In the genomic region with DNA sequence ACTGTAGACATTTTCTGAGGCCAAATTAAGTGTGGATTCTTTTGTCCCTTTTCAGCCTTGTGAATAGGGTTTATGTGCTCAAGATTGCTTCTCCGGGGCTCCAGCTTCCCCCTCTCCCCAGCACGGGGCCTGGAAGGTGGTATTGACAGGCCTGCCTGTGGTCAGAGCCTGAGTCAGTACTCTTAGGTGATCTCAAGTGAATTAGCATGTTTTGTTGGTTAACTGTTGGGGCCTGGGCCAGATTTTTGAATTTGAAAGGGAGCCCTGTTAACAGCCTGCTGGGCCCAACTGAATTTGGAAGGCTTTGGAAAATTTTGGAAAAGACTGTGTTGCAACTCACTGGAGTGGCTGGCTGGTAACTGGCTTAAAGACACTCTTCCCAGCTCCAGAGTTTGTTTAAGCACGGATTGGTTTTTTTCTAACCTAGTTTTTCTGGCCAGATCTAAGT, we compare ENCODE assay signal across 8 mouse cellular contexts. TPM values are rescaled to one million over a fixed set of nuclear protein-coding genes. Genes with fewer than 3 reads are reported as not detected.
A peak's percentile ranks its signal among the peaks of the same experiment; 100 is the strongest.
DNase-seq lines count a peak whose midpoint lies in the region; ATAC-seq and TF ChIP-seq lines count a peak whose summit lies in the region.

No protein-coding gene starts in this region.

- ATAC-seq in limb, embryonic 14.5 days (ENCODE audit: low FRiP score, low read depth), result no peak
- ATAC-seq in midbrain, postnatal 0 days (ENCODE audit: low FRiP score), result no peak

- TF ChIP-seq CTCF in bone marrow macrophage, adult 2 months (IDR thresholded peaks at IDR 0.05; ENCODE audit: low read depth, low read length), result no peak
- TF ChIP-seq CTCF in midbrain, postnatal 0 days (IDR thresholded peaks at IDR 0.05), result no peak

- intact Hi-C loops in heart, postnatal 10 days (cut with DNase I), result loop anchor here (5.0 kb wide), 2 partner anchors 35 to 215 kb away; no protein-coding TSS in a partner anchor

- peaks cover 38% of the 10 kb centered on the region for H3K4me1 ChIP-seq in bone marrow macrophage, adult 2 months (ENCODE audit: control insufficient read depth, insufficient read depth, low read length)
- H3K4me1 ChIP-seq in forebrain, embryonic 10.5 days, result peaks cover 72% of the 10 kb centered on the region
- peaks cover 44% of the 10 kb centered on the region for H3K4me1 ChIP-seq in limb, embryonic 14.5 days (ENCODE audit: control insufficient read depth, insufficient read depth, low read length)
- H3K4me1 ChIP-seq in midbrain, postnatal 0 days (ENCODE audit: insufficient read depth, low read length), result peaks cover 22% of the 10 kb centered on the region; the same call in 1 of the 2 replicates

- DNase-seq in left cerebral cortex, adult 18-20 months (ENCODE audit: low spot score in 2 of 2), result peak; percentile 23 to 40
- no peak for DNase-seq in left cerebral cortex, adult 11 months (ENCODE audit: low spot score)
- peak; percentile 62 for DNase-seq in forebrain, embryonic 10.5 days (ENCODE audit: extremely low spot score, low spot score)
- DNase-seq in heart, postnatal 10 days, result peak; percentile 72 to 77
- DNase-seq in limb, embryonic 14.5 days (ENCODE audit: low spot score), result peak; percentile 61
- peak; percentile 50 for DNase-seq in midbrain, postnatal 0 days (ENCODE audit: low spot score)
- no peak for DNase-seq in spleen, postnatal 14 days (ENCODE audit: low spot score in 2 of 2)

- H3K4me2 ChIP-seq in limb, embryonic 14.5 days (replicated peaks; ENCODE audit: low read depth, low read length, severe bottlenecking), result peak overlapping the region; percentile 79
- peak overlapping the region; percentile 92 for H3K4me2 ChIP-seq in midbrain, postnatal 0 days (ENCODE audit: low read depth, low read length, poor library complexity, severe bottlenecking)

- peak overlapping the region; percentile 100 for H3K9ac ChIP-seq in limb, embryonic 14.5 days (ENCODE audit: low read depth, low read length, severe bottlenecking)
- peak overlapping the region; percentile 100 for H3K9ac ChIP-seq in midbrain, postnatal 0 days (replicated peaks; ENCODE audit: low read length, poor library complexity, severe bottlenecking)

- H3K36me3 ChIP-seq in forebrain, embryonic 10.5 days (replicated peaks), result peaks cover 41% of the 10 kb centered on the region
- peaks cover 27% of the 10 kb centered on the region for H3K36me3 ChIP-seq in limb, embryonic 14.5 days (ENCODE audit: control insufficient read depth, insufficient read depth, low read length)
- no peaks in the 10 kb centered on the region for H3K36me3 ChIP-seq in midbrain, postnatal 0 days (ENCODE audit: insufficient read depth, low read length)

- under 1% methylated on average over 3 of the region's 3 CpGs for WGBS in forebrain, embryonic 10.5 days
- 1% methylated on average over 3 of the region's 3 CpGs for WGBS in limb, embryonic 14.5 days
- WGBS in midbrain, postnatal 0 days, result 0% methylated on average over 3 of the region's 3 CpGs

- peak overlapping the region; percentile 89 for H3K4me3 ChIP-seq in bone marrow macrophage, adult 2 months (ENCODE audit: insufficient read depth, low read length)
- H3K4me3 ChIP-seq in forebrain, embryonic 10.5 days, result peak overlapping the region; percentile 91
- peak overlapping the region; percentile 98 for H3K4me3 ChIP-seq in limb, embryonic 14.5 days (replicated peaks; ENCODE audit: low read length)
- H3K4me3 ChIP-seq in midbrain, postnatal 0 days (ENCODE audit: low read depth, low read length), result peak overlapping the region; percentile 96

- H3K27me3 ChIP-seq in forebrain, embryonic 10.5 days (ENCODE audit: poor library complexity, severe bottlenecking), result peaks cover 20% of the 10 kb centered on the region
- no peaks in the 10 kb centered on the region for H3K27me3 ChIP-seq in limb, embryonic 14.5 days (ENCODE audit: control insufficient read depth, insufficient read depth, low read length)
- no peaks in the 10 kb centered on the region for H3K27me3 ChIP-seq in midbrain, postnatal 0 days (ENCODE audit: insufficient read depth, low read length)

- no peak for TF ChIP-seq POLR2A in bone marrow macrophage, adult 2 months (IDR thresholded peaks at IDR 0.05; ENCODE audit: borderline replicate concordance, low read depth, low read length)
- TF ChIP-seq POLR2A in limb, embryonic 14.5 days (IDR thresholded peaks at IDR 0.05; ENCODE audit: borderline replicate concordance, extremely low read depth, insufficient read depth, insufficient read length), result no peak

- no peaks in the 10 kb centered on the region for H3K9me3 ChIP-seq in forebrain, embryonic 10.5 days
- H3K9me3 ChIP-seq in limb, embryonic 14.5 days (ENCODE audit: control insufficient read depth, low read length), result no peaks in the 10 kb centered on the region
- no peaks in the 10 kb centered on the region for H3K9me3 ChIP-seq in midbrain, postnatal 0 days (ENCODE audit: low read length)

- H3K27ac ChIP-seq in bone marrow macrophage, adult 2 months (ENCODE audit: insufficient read depth, low read depth, low read length), result peak overlapping the region; percentile 77; the same call in 1 of the 2 replicates
- H3K27ac ChIP-seq in forebrain, embryonic 10.5 days, result peak overlapping the region; percentile 100
- H3K27ac ChIP-seq in limb, embryonic 14.5 days (replicated peaks; ENCODE audit: low read depth, low read length), result peak overlapping the region; percentile 98
- H3K27ac ChIP-seq in midbrain, postnatal 0 days (ENCODE audit: low read depth, low read length), result peak overlapping the region; percentile 100

RNA-seq across cellular contexts. Expression of gene Map4k4, which starts 2.0 kb away (rescaled TPM):
- total RNA-seq in left cerebral cortex, adult 18-20 months (2021), result 10 to 100 TPM; 87.1 to 95.0 TPM
- 54.5 and 62.5 TPM in 2 replicates for polyA plus RNA-seq in bone marrow macrophage, adult 2 months (2012; ENCODE audit: insufficient read depth, insufficient read length, missing spikeins)
- 28.3 and 31.0 TPM in 2 replicates for polyA plus RNA-seq in forebrain, embryonic 10.5 days (2016; fragmentation: Nextera tagmentation; extraction: Ambion mirVana)
- total RNA-seq in heart, postnatal 10 days (2021), result 100 to 1,000 TPM; 187 to 216 TPM
- polyA plus RNA-seq in limb, embryonic 14.5 days (2012; rRNA removed), result 221 and 237 TPM in 2 replicates
- 40.4 and 50.4 TPM in 2 replicates for polyA plus RNA-seq in limb, embryonic 14.5 days (2014; fragmentation: Nextera tagmentation; extraction: Ambion mirVana)
- 185 and 191 TPM in 2 replicates for total RNA-seq in midbrain, postnatal 0 days (2014; rRNA removed)
- polyA plus RNA-seq in midbrain, postnatal 0 days (2015; fragmentation: Nextera tagmentation; extraction: Ambion mirVana), result 16.0 and 30.6 TPM in 2 replicates

Comparison
In these comparisons a context has a peak if more than half of its experiments do, and no peak if none do; other contexts are left out.
1. DNase-seq: peak in left cerebral cortex, adult 18-20 months (2 of 2), forebrain, embryonic 10.5 days (single experiment), heart, postnatal 10 days (2 of 2), limb, embryonic 14.5 days (single experiment) and midbrain, postnatal 0 days (single experiment); none in left cerebral cortex, adult 11 months (single experiment) and spleen, postnatal 14 days (0 of 2).
2. Peak in every context shown above with its lines, with median percentiles within 50 percentile points of each other: H3K27ac ChIP-seq and H3K4me3 ChIP-seq.